Mouse (Mus musculus) cerebellum, adult 2 months (tissue): ENCODE measurements around the gene Pbx3. TPM values are rescaled to one million over a fixed set of nuclear protein-coding genes. Genes with fewer than 3 reads are reported as not detected.
A peak's percentile ranks its signal among the peaks of the same experiment; 100 is the strongest.

Experiments used
- DNase-seq, 2 experiments: peaks; one replicate each; pipeline ENCODE4 v3.0.0; 2021
- H3K27ac ChIP-seq: fragments of 200-500 bp; 2 replicates; pipeline ENCODE4 v1.5.1; 2012; ENCODE audit warnings: low read length, control low read depth, inconsistent platforms; ENCODE audit not compliant: insufficient read depth
- H3K27me3 ChIP-seq: fragments of 200-500 bp; 2 replicates; pipeline ENCODE4 v1.6.1; 2012; ENCODE audit warnings: inconsistent platforms, mild to moderate bottlenecking, low read length, moderate library complexity; ENCODE audit not compliant: control insufficient read depth, insufficient read depth
- H3K4me1 ChIP-seq: fragments of 200-500 bp; 2 replicates; pipeline ENCODE4 v1.6.1; 2011; ENCODE audit warnings: low read length; ENCODE audit not compliant: control insufficient read depth, insufficient read depth
- H3K4me3 ChIP-seq: fragments of 200-500 bp; replicated peaks from 2 replicates; pipeline ENCODE3; 2011; ENCODE audit warnings: mild to moderate bottlenecking, low read depth, low read length, control low read depth; ENCODE audit not compliant: insufficient read depth
- CTCF ChIP-seq: fragments of 200-500 bp; IDR thresholded peaks from 2 replicates; pipeline ENCODE4 v1.5.1; 2011; ENCODE audit warnings: low read depth, mild to moderate bottlenecking, control low read depth, low read length, moderate library complexity, borderline replicate concordance; ENCODE audit not compliant: insufficient read depth
- POLR2A ChIP-seq: fragments of 200-500 bp; IDR thresholded peaks from 2 replicates; pipeline ENCODE4 v1.6.1; 2011; ENCODE audit warnings: low read length, control low read depth, borderline replicate concordance; ENCODE audit not compliant: insufficient read depth
- WGBS: fragments of 180-500 bp; shearing (Covaris S2); methylation state at CpG from one replicate; pipeline ENCODE4 v1.1.7; 2018; 5-methylcytosine and 5-hydroxymethylcytosine counted together
- polyA plus RNA-seq: library from polyadenylated mRNA; depleted of rRNA; stranded (reverse); fragments of >200 nt; gene quantifications from 2 replicates; pipeline ENCODE4 v1.2.3, GENCODE M21; 2012

Gene Pbx3
- polyA plus RNA-seq, 1 experiment, result 32.0 TPM

GRCm38 (mm10) chr2:34212418-34212817 is 160.5 kb downstream of the Pbx3 start:
- H3K27me3 ChIP-seq, result no peaks in the 10 kb centered on the region
- no peak overlapping the region for H3K4me3 ChIP-seq
- TF ChIP-seq CTCF, result no peak
- TF ChIP-seq POLR2A, result no peak
- no peak overlapping the region for H3K27ac ChIP-seq
- H3K4me1 ChIP-seq, result no peaks in the 10 kb centered on the region
- WGBS, result 93% methylated on average over 1 of the region's 1 CpGs
- DNase-seq, result no peak

- Histone ChIP-seq H3K27ac (no peak overlapping the region), H3K4me3 (no peak overlapping the region), H3K4me1 (no peaks in the 10 kb centered on the region), H3K27me3 (no peaks in the 10 kb centered on the region)
- 94% methylated on average over 8 of the region's 8 CpGs for WGBS
- TF ChIP-seq CTCF (no peak), POLR2A (no peak)
- DNase-seq, result no peak
Measured at GRCm38 (mm10) chr2:34204797-34205196, 168.1 kb downstream of the Pbx3 start.

- Histone ChIP-seq H3K27ac (no peak overlapping the region), H3K27me3 (no peaks in the 10 kb centered on the region), H3K4me3 (no peak overlapping the region), H3K4me1 (no peaks in the 10 kb centered on the region)
- no peak for DNase-seq
- WGBS, result 99% methylated on average over 2 of the region's 2 CpGs
- TF ChIP-seq CTCF (no peak), POLR2A (no peak)
Measured at GRCm38 (mm10) chr2:34204325-34204724, 168.6 kb downstream of the Pbx3 start.

- TF ChIP-seq CTCF, result no peak
- no peak for TF ChIP-seq POLR2A
- WGBS, result 84% methylated on average over 8 of the region's 8 CpGs
- no peak overlapping the region for H3K27ac ChIP-seq
Measured at GRCm38 (mm10) chr2:34193870-34194820, 178.8 kb downstream of the Pbx3 start.

GRCm38 (mm10) chr2:34193276-34193675 is 179.7 kb downstream of the Pbx3 start:
- Histone ChIP-seq H3K27me3 (no peaks in the 10 kb centered on the region), H3K27ac (0 out of 2 replicates have a peak overlapping the region, but pooled peaks have one; percentile 6), H3K4me3 (no peak overlapping the region), H3K4me1 (peaks cover 8% of the 10 kb centered on the region)
- WGBS, result 3% methylated on average over 5 of the region's 5 CpGs
- TF ChIP-seq CTCF (no peak), POLR2A (no peak)
- DNase-seq, result peak; percentile 75 to 89

More at GRCm38 (mm10) chr2:34193870-34194820, 178.8 kb downstream of the Pbx3 start:
- H3K27me3 ChIP-seq, result no peaks in the 10 kb centered on the region
- peaks cover 8% of the 10 kb centered on the region for H3K4me1 ChIP-seq
- no peak for DNase-seq
- H3K4me3 ChIP-seq, result no peak overlapping the region

- Histone ChIP-seq H3K4me1 (no peaks in the 10 kb centered on the region; the same call in none of the 2 replicates), H3K27me3 (no peaks in the 10 kb centered on the region), H3K27ac (no peak overlapping the region), H3K4me3 (no peak overlapping the region)
- TF ChIP-seq POLR2A, result no peak
- no peak for TF ChIP-seq CTCF
- DNase-seq, result no peak
- 58% methylated on average over 2 of the region's 2 CpGs for WGBS
Measured at GRCm38 (mm10) chr2:34187366-34187765, 185.6 kb downstream of the Pbx3 start.

GRCm38 (mm10) chr2:34181600-34181999 is 191.3 kb downstream of the Pbx3 start:
- no peak overlapping the region for H3K4me3 ChIP-seq
- H3K27me3 ChIP-seq, result no peaks in the 10 kb centered on the region
- 89% methylated on average over 1 of the region's 1 CpGs for WGBS
- DNase-seq, result no peak
- no peak overlapping the region for H3K27ac ChIP-seq
- H3K4me1 ChIP-seq, result no peaks in the 10 kb centered on the region
- TF ChIP-seq POLR2A (no peak), CTCF (no peak)

- Histone ChIP-seq H3K4me3 (no peak overlapping the region), H3K27me3 (no peaks in the 10 kb centered on the region), H3K4me1 (no peaks in the 10 kb centered on the region), H3K27ac (no peak overlapping the region)
- 34% methylated on average over 1 of the region's 1 CpGs for WGBS
- DNase-seq, result no peak
- TF ChIP-seq POLR2A (no peak), CTCF (no peak)
Measured at GRCm38 (mm10) chr2:34179299-34179698, 193.6 kb downstream of the Pbx3 start.

- Histone ChIP-seq H3K27me3 (no peaks in the 10 kb centered on the region), H3K27ac (no peak overlapping the region), H3K4me1 (no peaks in the 10 kb centered on the region), H3K4me3 (no peak overlapping the region)
- TF ChIP-seq POLR2A (no peak), CTCF (no peak)
- DNase-seq, result no peak
Measured at GRCm38 (mm10) chr2:34178653-34179052, 194.3 kb downstream of the Pbx3 start.
